Mouse (Mus musculus) liver, postnatal 0 days (tissue): ENCODE results near the gene Kcnj6. TPM values are rescaled to one million over a fixed set of nuclear protein-coding genes. Genes with fewer than 3 reads are reported as not detected.

Source experiments
- ATAC-seq: fragments of 200-750 bp; cut with Nextera tagmentation; 2 replicates; pipeline ENCODE4 v1.8.0; 2017; ENCODE audit warnings: mild to moderate bottlenecking, moderate library complexity
- DNase-seq: peaks from one replicate; pipeline ENCODE4 v3.0.0-alpha.2; 2016
- H3K27ac ChIP-seq: fragments of 300-500 bp; sonication (generic); 2 replicates; pipeline ENCODE4 v1.5.1; 2014; ENCODE audit warnings: antibody characterized with exemption, moderate library complexity, mild to moderate bottlenecking, low read depth
- H3K27me3 ChIP-seq: fragments of 300-500 bp; sonication (generic); 2 replicates; pipeline ENCODE4 v1.6.1; 2014; ENCODE audit warnings: low read length, control low read depth, mixed read lengths; ENCODE audit not compliant: insufficient read depth
- H3K36me3 ChIP-seq: fragments of 300-500 bp; sonication (generic); replicated peaks from 2 replicates; pipeline ENCODE4 v1.6.1; 2014; ENCODE audit warnings: mild to moderate bottlenecking, control low read depth, low read length, moderate library complexity, mixed read lengths; ENCODE audit not compliant: insufficient read depth
- H3K4me1 ChIP-seq: fragments of 300-500 bp; sonication (generic); 2 replicates; pipeline ENCODE4 v1.6.1; 2014; ENCODE audit warnings: antibody characterized with exemption, mild to moderate bottlenecking, control low read depth; ENCODE audit not compliant: insufficient read depth
- H3K4me2 ChIP-seq: fragments of 300-500 bp; sonication (generic); 2 replicates; pipeline ENCODE4 v1.6.1; 2014; ENCODE audit warnings: low read depth, mild to moderate bottlenecking, low read length, moderate library complexity, mixed read lengths
- H3K4me3 ChIP-seq: fragments of 300-500 bp; sonication (generic); 2 replicates; pipeline ENCODE4 v1.5.1; 2014; ENCODE audit warnings: low read depth, low read length
- H3K9ac ChIP-seq: fragments of 300-500 bp; sonication (generic); replicated peaks from 2 replicates; pipeline ENCODE4 v1.6.1; 2014; ENCODE audit warnings: mild to moderate bottlenecking, moderate library complexity
- H3K9me3 ChIP-seq: fragments of 300-500 bp; sonication (generic); 2 replicates; pipeline ENCODE4 v1.6.1; 2016; ENCODE audit warnings: mild to moderate bottlenecking, control low read depth, low read length, mixed read lengths
- CTCF ChIP-seq: sonication (generic); IDR thresholded peaks from 2 replicates; pipeline ENCODE4 v1.5.1; 2016; ENCODE audit warnings: antibody characterized with exemption, low read depth
- EP300 ChIP-seq: IDR thresholded peaks from 2 replicates; pipeline ENCODE4 v1.6.1; 2016; ENCODE audit warnings: antibody characterized with exemption, low read depth, mild to moderate bottlenecking
- WGBS: fragments of 180-500 bp; shearing (Covaris S2); extraction: QIAGEN DNeasy Blood & Tissue Kit; methylation state at CpG from one replicate; pipeline ENCODE4 v1.1.7; 2014; ENCODE audit not compliant: insufficient replicate concordance; 5-methylcytosine and 5-hydroxymethylcytosine counted together
- polyA plus RNA-seq: library from polyadenylated mRNA; unstranded; fragments of >200 nt; fragmentation: Nextera tagmentation; extraction: Ambion mirVana; gene quantifications from 2 replicates; pipeline ENCODE4 v1.2.1, GENCODE M21; 2015

Gene Kcnj6
- polyA plus RNA-seq, 1 experiment from 2014 or later: not detected

DNA sequence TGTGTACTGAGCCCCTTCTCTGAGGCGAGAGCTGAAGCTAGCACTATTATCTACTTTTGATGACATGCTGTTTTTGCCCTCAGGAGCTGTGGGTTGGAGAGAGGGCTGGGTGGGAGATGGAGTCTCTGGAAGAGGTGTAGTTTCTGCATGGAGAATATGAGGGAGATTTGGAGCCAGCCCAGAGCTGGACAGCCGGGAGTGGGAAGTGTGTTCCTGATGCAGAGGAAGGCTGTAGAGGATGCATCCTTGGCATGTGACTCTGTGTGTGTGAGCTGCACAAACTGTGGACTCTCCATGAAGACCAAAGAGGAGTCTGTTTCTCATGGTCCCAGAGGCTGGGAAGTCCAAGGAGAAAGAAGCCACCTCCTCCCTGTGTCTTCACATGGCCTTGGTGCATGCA, 17.1 kb downstream of the Kcnj6 start:
- H3K27me3 ChIP-seq: no peaks in the 10 kb centered on the region
- TF ChIP-seq CTCF (no peak), EP300 (no peak)
- H3K27ac ChIP-seq: no peak overlapping the region
- H3K36me3 ChIP-seq: no peaks in the 10 kb centered on the region
- DNase-seq (no peak), ATAC-seq (no peak)
- H3K9ac ChIP-seq: no peak overlapping the region
- WGBS: 58% methylated on average over 2 of the region's 2 CpGs
- no peak overlapping the region for H3K4me2 ChIP-seq
- H3K4me3 ChIP-seq: no peak overlapping the region
- H3K9me3 ChIP-seq: no peaks in the 10 kb centered on the region
- H3K4me1 ChIP-seq: no peaks in the 10 kb centered on the region

DNA sequence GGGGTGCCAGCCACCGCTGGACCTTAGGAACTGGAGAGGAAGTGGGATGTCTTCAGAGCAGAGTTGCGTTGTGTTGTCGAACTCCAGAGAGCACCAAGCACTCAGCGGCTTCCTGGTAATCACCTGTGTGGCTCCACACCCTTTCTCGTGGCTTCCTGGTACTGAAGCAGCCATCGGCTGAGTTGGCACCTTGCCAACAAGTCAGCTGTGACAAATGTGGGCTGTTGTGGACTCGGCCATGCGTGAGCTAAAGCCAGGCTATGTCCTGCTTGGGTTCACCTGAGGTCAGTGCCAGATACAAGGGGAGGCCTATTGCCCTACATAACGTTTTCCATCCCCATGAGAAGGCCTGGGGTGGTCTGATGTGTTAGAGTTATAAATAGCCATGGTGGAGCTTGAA, 18.0 kb downstream of the Kcnj6 start:
- H3K4me1 ChIP-seq: no peaks in the 10 kb centered on the region
- H3K27me3 ChIP-seq: no peaks in the 10 kb centered on the region
- DNase-seq (no peak), ATAC-seq (no peak)
- no peaks in the 10 kb centered on the region for H3K9me3 ChIP-seq
- H3K4me2 ChIP-seq: no peak overlapping the region
- H3K27ac ChIP-seq: no peak overlapping the region
- no peak overlapping the region for H3K9ac ChIP-seq
- H3K36me3 ChIP-seq: no peaks in the 10 kb centered on the region
- TF ChIP-seq CTCF (no peak), EP300 (no peak)
- no peak overlapping the region for H3K4me3 ChIP-seq
- WGBS: 65% methylated on average over 9 of the region's 9 CpGs

DNA sequence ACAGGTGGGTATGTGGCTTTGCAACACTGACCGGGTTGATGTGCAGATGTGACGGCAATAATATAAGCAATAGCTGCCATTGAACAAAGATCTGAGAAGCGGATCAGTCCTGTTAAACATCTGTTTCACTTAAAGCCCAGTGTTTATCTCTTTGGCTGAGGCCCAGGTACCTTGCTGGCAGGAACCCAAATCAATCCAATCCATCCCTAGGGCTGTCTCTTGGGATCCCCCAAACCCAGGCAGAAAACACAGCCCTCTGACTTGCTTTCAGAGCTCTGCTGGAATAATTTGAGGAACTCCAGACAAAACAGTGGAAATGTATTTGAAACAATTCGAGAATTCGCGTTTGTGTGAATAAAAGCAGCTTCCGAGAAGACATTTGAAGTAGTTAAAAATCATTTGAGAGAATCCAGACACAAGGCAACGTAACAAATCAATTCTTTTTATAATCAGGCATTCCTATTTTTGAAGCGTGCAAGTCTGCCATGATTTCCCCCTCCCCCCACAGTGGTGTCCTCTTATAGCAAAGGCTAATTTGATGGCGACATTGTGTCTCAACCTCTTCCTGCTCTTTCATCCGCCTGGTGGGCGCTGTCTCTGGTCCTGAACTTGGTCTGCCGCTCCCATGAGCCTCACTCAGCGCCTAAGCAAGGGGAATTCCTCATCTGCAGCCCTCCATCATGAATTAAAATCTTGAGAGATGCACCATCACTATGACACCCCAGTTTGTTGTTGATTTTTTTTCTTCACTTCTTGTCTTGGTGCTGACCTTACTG, 25.2 kb downstream of the Kcnj6 start:
- TF ChIP-seq EP300 (no peak), CTCF (no peak)
- Histone ChIP-seq H3K9ac (no peak overlapping the region), H3K4me1 (no peaks in the 10 kb centered on the region), H3K27ac (no peak overlapping the region), H3K27me3 (no peaks in the 10 kb centered on the region), H3K4me2 (no peak overlapping the region), H3K4me3 (no peak overlapping the region), H3K9me3 (no peaks in the 10 kb centered on the region), H3K36me3 (no peaks in the 10 kb centered on the region)
- no peak for ATAC-seq
- 41% methylated on average over 14 of the region's 14 CpGs for WGBS
- peak; percentile 29 for DNase-seq

DNA sequence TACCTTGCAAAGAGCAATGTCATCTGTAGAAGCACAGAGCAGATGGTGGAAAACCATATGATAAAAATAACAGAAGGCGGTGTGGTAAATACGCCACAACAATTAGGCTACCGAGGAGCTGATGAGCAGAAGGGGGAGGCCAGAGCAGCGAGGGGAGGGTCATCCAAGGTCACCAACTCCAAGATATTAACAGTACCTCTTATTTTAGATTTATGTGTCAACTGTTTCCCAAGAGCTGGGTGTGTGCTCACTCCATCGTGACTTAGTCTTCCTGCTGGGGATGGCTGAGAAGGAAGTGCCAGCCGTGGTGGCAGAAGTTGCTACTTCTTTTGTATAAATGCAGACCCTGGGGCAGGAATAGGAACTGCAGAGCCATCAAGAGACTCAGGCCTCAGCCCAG, 28.6 kb downstream of the Kcnj6 start:
- no peak overlapping the region for H3K4me2 ChIP-seq
- H3K27ac ChIP-seq: no peak overlapping the region
- H3K9ac ChIP-seq: no peak overlapping the region
- no peaks in the 10 kb centered on the region for H3K27me3 ChIP-seq
- WGBS: 41% methylated on average over 6 of the region's 6 CpGs
- no peak for TF ChIP-seq EP300
- no peak for TF ChIP-seq CTCF
- ATAC-seq: no peak
- H3K36me3 ChIP-seq: no peaks in the 10 kb centered on the region
- H3K4me1 ChIP-seq: no peaks in the 10 kb centered on the region
- H3K4me3 ChIP-seq: no peak overlapping the region
- DNase-seq: no peak
- H3K9me3 ChIP-seq: no peaks in the 10 kb centered on the region

DNA sequence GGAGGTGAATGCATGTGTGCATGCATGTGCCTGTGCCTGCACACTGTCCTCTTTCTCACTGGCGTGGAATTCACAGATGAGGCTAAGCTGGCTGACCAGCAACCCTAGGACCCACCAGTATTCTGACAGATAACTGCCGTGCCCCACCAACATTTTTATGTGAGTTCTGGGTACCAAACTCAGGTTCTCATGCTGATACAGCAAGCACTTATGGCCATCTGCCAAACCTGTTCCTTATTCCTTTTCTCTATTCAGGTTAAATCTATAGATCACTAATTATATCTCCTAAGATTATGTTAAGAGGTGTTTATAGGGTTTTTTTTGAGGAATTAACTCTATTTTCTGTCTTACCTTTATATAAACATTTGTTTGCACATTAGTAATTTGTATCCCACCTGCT, 29.0 kb downstream of the Kcnj6 start:
- H3K4me3 ChIP-seq: no peak overlapping the region
- H3K4me2 ChIP-seq: no peak overlapping the region
- H3K36me3 ChIP-seq: no peaks in the 10 kb centered on the region
- no peaks in the 10 kb centered on the region for H3K27me3 ChIP-seq
- H3K9me3 ChIP-seq: no peaks in the 10 kb centered on the region
- TF ChIP-seq EP300 (no peak), CTCF (no peak)
- 64% methylated on average over 2 of the region's 2 CpGs for WGBS
- ATAC-seq: no peak
- H3K9ac ChIP-seq: no peak overlapping the region
- H3K4me1 ChIP-seq: no peaks in the 10 kb centered on the region
- DNase-seq: no peak
- no peak overlapping the region for H3K27ac ChIP-seq

DNA sequence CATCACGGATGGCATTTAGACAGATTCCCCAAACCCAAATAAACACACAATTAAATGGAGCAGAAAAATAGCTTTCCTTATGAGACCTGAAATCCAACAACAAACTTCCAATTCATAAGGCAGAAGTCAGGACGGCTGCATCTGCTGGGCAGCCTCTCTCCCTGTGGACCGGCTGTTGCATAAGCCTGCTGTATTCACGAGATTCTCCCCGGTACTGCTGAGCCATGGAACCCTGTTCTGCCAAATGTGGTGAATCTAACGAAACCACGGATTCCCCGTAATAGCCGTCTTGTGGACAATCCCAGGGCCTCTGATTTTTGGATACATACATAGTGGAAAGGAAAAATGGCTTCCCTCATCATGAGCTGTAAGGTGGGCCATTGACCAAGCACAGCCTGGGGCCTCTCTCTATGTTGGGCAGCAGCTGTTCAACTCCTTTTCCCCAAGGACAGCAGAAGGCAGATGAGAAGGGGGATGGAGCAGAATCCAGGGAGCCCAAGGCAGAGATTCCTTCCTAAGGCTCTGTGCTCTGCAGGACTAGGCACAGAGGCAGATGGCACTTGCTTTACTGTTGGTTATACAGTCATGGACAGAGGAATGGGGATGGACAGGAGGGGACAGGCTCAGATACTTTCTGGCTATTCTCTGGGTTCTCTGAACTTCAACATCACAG, 40.2 kb downstream of the Kcnj6 start:
- WGBS: 83% methylated on average over 9 of the region's 9 CpGs
- Histone ChIP-seq H3K4me2 (no peak overlapping the region), H3K4me1 (no peaks in the 10 kb centered on the region), H3K27me3 (no peaks in the 10 kb centered on the region), H3K9me3 (no peaks in the 10 kb centered on the region), H3K27ac (no peak overlapping the region), H3K4me3 (no peak overlapping the region), H3K9ac (no peak overlapping the region), H3K36me3 (no peaks in the 10 kb centered on the region)
- DNase-seq (no peak), ATAC-seq (no peak)
- no peak for TF ChIP-seq EP300
- TF ChIP-seq CTCF: no peak
